Mouse (Mus musculus) heart, adult 18-20 months (tissue): ENCODE results near the gene Smox. TPM values are rescaled to one million over a fixed set of nuclear protein-coding genes. Genes with fewer than 3 reads are reported as not detected.

Experiments
- DNase-seq, 2 experiments: peaks; one replicate each; pipeline ENCODE4 v3.0.0; 2021 to 2022; ENCODE audit warnings: mixed read lengths in 1 of 2
- total RNA-seq, 2 experiments: library from RNA; stranded (reverse); gene quantifications; 2 replicates each; pipeline ENCODE4 v1.2.3; 2021

Gene Smox
- total RNA-seq, 2 experiments from 2014 or later = 19.4 to 23.3 TPM

DNA sequence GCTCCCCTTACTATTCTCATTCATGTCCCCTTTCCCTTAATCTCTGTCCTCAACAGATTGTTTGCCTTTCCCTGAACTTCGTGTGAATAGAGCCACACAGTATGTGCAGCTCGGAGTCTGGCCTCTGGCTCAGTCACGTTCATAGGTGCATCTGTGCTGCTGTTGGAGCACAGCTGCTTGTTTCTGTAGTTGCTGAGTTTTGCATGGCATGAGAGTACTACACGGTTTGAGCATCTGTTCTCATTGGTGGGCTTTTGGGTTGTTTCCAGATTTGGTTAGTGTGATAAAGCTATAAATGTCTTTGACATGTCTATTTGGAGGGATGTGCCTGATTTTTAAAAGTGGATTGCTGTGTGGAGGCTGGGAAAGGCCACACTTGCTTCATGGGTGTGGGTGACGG lies 19.2 kb downstream of the Smox start:
- DNase-seq = no peak

DNA sequence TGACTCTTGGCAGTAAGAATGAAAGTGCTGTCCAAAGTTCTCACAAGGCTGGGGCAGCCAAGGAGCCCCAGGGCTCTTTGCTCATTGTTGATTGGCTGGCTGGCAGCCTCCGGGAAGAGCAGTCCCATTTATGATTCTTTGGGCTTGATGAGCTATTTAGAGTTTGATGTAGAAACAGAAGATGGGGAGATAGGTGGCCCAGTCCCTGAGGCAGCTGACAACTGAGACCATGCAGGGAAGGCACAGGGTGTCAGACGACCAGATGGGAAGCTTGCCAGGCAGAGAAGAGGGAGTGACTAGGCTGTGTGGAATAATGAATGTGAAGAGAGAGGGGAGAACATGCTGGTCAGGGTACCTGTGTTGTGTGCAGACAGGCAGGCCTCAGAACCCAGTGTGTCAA lies 22.2 kb downstream of the Smox start:
- DNase-seq = peak in 1 of 2 experiments; percentile 25

DNA sequence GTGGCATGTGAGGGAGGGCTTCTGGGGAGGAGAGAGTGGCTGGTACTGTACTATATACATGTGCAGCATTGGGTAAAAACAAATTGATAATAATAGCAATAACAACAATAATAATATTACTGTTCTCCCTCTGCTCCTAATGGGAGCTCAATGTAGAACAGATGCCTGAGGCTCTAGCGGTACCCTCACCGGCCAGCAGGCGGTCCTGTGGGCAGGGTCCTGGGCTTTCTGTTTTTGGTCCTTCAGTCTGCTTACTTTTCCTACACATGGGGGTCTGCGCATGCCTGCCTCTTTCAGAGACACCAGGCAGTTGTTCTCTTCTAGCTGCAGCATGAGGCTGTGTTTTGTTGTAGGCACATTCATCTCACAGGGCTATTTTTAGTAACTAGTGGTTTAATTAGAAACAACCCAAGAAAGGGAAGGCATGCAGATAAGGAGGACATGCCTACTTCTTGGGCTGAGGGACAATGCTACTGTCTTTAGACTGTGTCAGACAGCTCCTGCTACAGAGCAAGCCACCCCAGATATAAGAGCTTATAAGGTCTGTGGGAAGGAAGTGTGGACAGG lies 22.8 kb downstream of the Smox start:
- DNase-seq = peak in 1 of 2 experiments; percentile 34

DNA sequence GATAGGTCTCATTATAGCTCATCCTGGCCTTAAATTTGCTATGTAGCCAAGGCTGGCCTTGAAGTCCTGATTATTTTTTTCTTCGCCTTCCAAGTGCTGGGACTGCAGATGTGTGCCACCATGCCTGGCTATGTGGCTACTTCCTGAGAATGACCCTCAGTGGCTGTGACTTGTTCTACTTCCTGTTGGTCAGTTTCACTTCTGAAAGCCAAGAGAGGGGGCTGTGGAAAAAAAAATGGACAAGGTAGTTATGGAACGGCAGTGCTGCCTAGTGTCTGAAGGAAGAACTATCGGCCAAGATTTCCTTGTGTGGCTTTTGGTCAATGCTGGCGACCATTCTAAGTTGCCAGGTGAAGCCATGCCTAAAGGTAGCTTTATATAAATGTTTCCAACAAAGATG lies 26.3 kb downstream of the Smox start:
- no peak for DNase-seq

DNA sequence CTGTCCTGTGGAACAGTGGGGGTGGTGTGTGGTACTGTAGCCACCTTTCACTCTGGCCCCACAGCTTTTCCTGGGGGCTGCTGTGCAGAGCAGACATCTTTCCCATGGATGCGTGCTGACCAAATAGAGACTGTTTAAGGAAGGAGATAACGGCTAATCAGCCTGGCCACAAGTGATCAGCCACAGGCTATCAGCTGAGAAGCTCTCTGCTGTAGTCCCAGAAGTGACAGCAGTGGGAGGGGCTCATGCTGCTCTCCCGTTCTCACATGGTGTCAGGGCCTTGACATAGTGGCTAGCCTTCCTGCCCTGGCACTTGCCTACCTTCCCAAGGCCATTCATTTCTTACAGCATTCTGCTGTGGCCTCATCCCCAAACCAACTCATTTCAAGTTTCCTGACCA lies 27.5 kb downstream of the Smox start:
- DNase-seq = no peak

DNA sequence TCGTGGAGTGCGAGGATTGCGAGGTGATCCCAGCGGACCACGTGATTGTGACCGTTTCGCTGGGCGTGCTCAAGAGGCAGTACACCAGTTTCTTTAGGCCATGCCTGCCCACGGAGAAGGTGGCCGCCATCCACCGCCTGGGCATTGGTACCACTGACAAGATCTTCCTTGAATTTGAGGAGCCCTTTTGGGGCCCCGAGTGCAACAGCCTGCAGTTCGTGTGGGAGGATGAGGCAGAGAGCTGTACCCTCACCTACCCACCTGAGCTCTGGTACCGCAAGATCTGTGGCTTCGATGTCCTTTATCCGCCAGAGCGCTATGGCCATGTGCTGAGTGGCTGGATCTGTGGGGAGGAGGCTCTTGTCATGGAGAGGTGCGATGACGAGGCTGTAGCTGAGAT lies 29.4 kb downstream of the Smox start:
- no peak for DNase-seq

DNA sequence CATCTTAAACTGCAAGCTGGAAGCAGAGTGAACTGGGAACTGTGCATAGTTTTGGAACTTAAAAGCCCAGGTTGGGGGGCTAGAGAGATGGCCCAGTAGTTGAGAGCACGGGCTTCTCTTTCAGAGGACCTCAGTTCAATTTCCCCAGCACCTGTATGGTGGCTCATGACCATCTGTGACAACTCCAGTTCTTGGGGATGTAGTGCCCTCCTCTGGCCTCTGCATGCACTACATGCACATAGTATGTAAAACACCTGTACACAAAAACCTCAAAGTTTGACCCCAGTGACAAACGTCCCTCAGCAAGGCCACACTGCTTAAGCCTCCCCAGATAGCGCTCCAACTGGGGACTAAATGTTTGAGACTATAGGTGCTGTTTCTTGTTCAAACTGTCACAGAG lies 35.8 kb downstream of the Smox start:
- DNase-seq = no peak

DNA sequence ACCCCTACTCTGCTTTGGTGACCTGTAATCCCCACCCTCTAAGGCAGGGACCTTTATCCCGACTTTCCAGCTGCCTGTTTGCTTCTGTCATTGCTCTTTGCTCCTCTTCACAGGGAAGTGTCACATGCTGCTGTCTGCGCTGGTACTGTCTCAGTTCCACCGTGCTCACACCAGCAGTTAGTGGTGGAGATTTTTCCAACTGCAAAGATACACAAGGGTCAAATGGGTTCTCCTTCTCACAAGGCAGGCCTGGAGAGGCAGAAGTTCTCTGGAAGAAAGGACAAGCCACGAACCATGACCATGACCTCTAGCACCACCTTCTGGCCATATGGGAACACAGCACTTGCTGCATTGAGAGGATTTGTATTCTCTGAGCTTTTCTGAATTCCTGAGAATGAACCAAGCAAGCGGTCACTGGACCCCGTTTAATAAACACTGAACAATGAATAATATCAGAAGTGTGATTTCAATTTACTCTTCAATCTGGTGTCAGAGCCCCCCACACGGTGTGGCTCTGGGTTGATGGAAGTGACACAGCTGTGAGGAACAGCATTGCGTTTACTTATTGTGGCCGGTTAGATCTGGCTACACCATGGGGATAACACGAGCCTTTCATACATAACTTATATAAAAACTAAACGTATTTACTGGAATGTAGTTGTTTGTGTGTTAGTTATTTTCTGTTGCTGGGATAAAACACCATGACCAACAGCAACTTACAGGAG lies 38.8 kb downstream of the Smox start:
- DNase-seq = peak; percentile 58 to 83

DNA sequence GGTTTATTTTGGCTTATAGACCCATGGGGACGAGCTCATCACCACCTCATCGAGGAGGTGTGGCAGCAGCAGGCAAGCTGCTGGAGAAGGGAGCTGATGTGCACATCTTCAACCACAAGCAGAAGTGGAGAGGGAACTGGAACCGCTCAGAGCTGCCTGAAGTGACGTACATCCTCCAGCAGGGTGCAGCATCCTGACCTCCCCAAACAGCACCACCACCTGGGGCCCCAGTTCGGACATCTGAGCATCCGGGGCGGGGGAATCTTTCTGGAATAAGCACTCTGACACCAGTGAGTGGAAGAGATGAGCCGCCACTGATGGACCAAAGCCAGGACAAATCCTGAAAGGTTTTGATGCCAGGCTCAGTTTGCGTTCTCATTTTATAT lies 39.3 kb downstream of the Smox start:
- peak; percentile 54 to 70 for DNase-seq

DNA sequence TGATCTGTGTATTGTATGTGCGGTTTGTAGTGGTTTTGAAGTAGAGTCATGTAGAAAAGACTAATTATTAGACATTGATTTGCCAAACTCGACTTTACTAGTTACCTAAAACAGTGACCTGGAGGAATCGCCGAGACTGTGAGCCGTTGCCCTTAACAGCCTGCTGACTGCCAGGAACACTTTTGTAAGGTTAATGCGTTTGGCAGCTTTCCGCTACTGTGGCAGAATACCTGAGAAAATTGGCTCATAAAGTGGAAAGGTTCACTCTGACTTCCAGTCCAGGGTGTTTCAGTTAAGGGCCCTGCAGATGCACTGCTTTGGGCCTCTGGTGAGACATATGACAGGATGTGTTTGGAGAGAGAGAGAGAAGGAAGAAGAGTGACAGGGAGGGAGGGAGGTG lies 40.0 kb downstream of the Smox start:
- DNase-seq = no peak

DNA sequence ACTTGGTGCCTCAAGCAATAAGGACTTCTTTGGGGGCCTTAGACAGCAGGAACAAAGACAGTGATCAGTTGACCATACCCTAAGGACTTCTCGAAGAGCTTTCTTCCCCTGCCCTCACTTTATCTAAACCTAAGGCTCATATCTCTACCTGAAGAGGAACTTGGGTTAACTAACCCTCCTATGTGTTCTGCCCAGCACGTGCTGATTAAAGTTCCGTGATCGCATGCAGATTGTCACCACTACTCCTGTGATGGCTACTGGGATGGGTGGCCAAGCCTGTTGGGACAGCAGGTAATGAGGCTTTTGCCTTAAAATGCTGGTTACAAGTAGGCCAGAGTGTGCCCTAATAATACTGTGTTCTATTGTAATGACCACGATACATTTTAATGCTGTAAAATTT lies 43.9 kb downstream of the Smox start:
- DNase-seq = no peak

DNA sequence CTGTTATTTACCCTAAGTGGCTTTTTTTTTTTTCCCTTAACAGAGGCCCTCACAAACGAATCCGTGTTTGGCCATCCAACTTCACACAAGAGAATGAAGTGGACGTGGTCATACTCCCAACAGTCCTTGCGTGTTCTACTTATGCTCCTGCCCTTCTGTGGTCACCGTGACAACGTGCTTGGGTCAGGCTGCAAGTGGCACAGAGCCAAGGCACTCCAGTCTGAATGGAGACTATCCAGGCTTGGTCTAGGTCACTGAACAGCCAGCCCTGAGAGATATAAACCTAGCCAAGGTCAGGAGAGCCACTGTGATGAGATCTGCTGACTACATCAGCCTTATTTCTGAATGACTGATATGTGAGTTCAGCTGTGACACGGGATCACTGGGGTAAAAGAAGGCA lies 47.0 kb downstream of the Smox start:
- peak; percentile 58 to 75 for DNase-seq

DNA sequence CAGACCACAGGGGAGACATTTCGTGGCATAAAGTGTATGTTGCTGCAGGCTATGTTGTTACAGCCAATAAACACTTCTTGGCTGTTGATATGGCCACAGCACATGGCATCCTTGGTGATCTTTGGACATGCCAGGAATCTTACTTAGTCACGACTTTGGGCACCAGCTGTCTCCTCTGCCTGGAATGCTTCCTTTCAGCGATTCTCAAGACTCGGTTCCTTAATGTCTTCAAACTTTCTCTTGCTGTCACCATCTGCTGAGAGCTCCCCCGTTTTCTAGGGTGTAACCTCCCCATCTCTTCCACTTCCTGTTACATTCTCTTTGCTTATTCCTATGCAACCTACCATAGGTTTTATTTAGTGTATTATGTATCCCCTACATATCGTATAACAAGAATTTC lies 48.5 kb downstream of the Smox start:
- no peak for DNase-seq

DNA sequence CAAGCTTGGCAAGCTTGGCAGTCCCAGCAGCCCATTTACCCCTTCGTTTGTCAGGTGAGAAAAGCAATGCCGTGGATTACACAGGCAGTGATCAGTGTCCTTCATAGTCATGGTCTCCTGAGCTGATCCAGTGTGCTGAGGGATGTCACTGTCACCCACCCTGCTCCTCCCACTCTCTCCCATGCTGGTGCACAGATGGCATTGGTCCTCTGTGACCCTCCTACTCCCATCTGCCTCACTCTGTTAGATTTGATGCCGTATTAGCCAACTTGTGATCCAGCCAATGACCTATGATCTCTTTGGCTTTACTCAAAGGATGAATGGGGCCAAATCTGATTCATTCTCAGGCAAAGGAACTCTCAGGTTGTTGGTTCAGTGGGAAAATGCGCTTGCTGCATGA lies 50.4 kb downstream of the Smox start:
- DNase-seq = no peak

DNA sequence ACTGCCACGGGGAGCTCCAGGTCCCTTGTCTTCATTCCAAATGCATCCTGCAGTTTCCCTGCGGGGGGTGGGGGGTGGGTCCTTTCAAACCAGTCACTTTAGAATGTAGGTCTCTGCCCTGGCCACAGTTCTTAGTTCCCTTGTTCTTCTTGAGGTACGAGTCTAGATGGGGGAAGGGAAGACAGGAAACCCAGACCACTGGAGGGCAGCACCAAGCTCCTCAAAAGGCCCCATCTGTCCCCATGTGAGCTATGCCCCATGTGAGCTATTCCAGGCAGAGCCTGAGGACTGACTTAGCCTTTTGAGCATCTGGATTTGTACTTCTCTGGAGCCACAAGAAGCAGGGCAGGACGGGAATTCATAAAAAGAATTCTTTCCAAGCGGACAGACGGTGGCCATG lies 51.2 kb downstream of the Smox start:
- DNase-seq = no peak

DNA sequence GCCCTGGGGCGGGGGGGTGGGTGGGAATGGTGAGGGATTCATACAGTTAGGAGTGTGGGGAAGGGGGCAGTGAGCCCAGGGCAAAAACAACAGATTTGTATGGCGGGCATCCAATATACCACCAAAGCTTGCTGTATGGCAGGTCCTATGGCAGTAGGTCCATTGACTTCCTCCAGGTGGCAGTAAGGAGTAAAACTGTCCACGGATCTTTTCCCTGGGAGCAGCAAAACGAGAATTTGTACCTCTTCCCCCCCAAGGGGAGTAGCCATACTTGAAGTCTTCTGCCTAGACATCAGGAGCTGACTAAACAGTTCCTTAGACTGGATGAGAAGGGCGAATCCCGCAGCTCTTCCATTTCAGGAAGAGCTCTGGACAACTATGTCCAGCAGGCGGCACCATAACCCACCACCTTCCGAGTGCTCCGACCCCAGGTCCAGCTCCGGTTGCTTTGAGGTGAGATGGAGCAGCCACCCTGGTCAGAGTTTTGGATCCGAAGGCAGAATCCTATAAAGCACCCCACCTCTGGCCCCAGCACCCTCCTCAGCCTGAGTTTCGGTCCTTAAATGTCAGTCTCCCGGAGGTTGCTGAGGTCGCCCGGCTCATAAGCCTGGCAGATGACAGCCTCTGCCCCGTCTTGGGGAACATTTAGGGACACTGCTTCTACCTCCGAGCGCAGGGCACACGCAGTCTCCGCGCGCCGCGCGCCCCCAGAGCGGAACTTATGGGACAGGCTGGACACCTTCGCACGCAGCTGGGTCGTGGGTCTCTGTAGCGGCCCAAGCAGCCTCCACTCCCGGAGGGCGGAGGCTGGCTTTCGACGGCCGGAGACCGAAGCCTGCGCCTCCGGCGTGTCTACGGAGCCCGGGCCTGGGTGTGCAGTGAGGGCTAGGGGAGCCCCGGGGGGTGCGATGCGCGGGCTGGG lies 54.4 kb downstream of the Smox start:
- DNase-seq = peak; percentile 59 to 85

DNA sequence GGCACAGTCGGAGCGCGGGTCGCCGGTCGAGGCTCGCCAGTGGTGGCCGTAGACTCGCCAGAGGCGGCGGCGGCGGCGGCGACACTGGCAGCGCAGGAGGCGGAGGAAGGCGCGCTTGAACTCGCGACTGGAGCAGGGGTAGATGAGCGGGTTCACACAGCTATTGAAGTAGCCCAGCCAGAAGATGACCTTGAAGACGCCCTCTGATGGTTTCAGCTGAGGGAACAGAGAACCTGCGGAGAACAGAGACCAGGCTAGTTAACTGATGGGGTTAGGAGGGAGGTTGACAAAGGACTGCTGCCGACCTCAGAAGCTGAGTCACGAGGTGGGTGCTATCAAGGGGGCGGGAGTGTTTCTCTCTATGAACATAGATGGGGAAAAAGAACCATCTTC lies 55.0 kb downstream of the Smox start:
- no peak for DNase-seq

DNA sequence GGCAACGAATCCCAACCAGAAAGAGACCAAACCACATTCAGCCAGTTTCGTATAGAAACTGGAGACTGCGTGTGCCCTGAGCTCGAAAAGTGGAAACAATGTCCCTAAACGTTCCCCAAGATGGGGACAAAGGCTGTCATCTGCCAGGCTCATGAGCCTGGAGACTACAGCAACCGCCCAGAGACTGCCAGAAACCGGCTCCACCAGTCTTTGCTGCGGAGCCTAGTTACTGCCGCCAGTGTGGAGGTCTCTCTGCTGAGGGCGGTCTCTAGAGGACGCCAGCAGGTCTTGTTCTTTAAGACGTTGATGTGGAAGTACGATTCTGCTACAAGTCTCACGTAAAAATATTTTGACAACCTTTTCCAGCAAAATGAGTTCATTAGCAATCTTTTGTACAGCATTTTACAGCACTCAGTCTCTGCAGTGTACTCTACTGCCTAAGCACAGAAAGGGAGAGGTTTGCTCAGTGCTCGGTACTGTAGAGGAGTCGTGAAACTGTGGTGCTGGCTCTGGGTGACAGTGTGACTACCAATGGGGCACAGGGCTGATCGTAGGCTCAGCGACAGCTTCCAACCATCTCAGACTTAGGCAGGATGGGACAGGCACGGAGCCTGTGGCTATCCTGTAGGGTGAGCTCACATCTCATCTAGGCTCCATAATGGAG lies 55.6 kb downstream of the Smox start:
- DNase-seq = no peak

DNA sequence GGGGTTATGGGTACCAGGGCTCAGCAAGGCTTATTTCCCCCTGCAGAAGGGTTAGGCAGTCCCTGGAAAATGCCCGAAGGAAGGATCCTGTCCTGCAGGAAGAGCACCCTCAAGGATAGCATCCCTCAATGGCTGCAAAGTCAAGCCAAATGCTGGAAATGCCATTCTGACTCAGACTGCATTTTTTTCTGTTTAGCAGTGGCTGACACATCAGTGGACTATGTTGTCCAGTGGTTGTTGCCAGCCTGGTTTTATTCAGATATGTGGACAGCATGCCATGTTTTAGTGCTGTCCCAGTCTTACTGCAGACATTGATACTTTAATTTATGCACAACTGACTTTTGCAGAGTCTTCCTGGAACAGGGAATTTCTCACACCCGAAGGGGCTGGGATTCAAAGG lies 57.0 kb downstream of the Smox start:
- no peak for DNase-seq

DNA sequence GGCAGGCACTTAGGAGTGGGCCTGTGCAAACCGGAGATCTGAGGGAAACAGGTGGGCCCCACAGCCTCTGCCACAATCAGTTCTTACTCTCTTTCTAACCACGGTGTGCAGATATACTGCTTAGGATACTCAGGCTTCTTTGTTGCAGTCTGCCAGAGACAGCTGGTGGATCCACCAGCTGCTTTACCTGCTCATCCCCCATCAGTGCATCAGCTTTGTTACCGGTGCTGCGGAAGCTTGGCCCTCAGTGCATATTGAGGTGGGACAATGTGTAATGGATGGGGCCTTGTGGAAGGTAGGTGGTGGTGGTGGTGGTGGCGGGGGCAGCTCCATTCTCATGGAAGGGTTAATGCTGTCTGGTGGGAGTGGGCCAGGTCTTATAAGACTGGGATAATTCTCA lies 57.8 kb downstream of the Smox start:
- no peak for DNase-seq

DNA sequence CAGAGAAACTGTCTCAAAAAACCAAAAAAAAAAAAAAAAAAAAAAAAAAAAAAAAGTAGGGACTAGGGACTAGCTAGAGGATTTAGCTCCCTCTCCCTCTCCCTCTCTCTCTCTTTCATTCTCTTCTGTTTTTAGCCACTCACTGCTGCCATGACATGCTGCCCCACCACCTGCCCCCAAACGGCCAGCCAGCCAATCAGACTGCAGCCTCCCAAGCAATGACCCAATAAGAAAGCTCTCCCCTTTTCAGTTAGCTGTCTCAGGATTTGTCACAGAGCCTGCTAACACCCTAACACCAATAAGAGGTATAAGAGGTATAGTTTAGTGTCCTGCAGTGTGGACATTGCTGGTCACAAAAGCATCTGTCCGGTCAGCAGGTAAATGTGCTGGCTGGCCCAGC lies 59.2 kb downstream of the Smox start:
- DNase-seq = no peak

DNA sequence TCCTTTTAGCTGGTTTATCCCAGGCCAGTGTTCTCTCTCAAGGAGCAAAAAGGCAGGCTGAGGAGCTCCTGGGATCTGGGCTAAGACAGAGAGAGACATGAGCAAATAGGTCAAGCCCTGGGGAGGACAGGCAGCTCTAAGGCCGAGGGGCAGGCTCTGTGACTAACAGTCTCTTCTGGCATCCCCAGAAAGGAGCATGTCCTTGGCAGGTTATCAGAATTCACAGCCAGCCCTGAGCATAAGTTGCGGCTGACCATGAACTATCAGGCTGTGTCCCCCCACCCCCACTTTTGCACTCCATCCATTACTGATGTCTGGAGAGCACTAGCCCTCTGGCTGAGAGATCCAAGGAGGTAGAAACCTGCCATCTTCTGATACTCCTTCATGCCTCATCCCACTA lies 59.6 kb downstream of the Smox start:
- DNase-seq = peak in 1 of 2 experiments; percentile 52
